Mouse (Mus musculus) cerebellum, postnatal 25 days (tissue): ENCODE measurements around the gene Gm8104.
"Not testable (repeated sequence)": the region's sequence is repeated elsewhere in the genome, so short reads cannot be mapped to it uniquely, and the experiment has no call there.

Experiments
- DNase-seq, 2 experiments: peaks; one replicate each; pipeline ENCODE4 v3.0.0; 2021; ENCODE audit warnings: mixed read lengths in 2 of 2

Gm8104 gene

GRCm38 (mm10) chr14:43100301-43100700 is at the start of gene Gm8104:
Gene Gm8104 (plus strand): TSS chr14:43100601.
- DNase-seq: not testable (repeated sequence)

GRCm38 (mm10) chr14:43058063-43058462 is 42.3 kb upstream of the Gm8104 start:
- DNase-seq: not testable (repeated sequence)

GRCm38 (mm10) chr14:43060179-43060578 is 40.2 kb upstream of the Gm8104 start:
- DNase-seq: not testable (repeated sequence)

GRCm38 (mm10) chr14:43076543-43076942 is 23.9 kb upstream of the Gm8104 start, which contains the start of gene Gm8094:
Gene Gm8094 (minus strand): TSS chr14:43076643.
- not testable (repeated sequence) for DNase-seq

GRCm38 (mm10) chr14:43084936-43085730 is 15.3 kb upstream of the Gm8104 start:
- DNase-seq: not testable (repeated sequence)

- DNase-seq: not testable (repeated sequence)
These were observed 11.1 kb upstream of the Gm8104 start for GRCm38 (mm10) chr14:43089103-43089919.

- DNase-seq: not testable (repeated sequence)
These were observed 19.3 kb downstream of the Gm8104 start for GRCm38 (mm10) chr14:43119673-43120072.

GRCm38 (mm10) chr14:43126286-43126685 is 25.9 kb downstream of the Gm8104 start:
- not testable (repeated sequence) for DNase-seq
